In the genomic region with DNA sequence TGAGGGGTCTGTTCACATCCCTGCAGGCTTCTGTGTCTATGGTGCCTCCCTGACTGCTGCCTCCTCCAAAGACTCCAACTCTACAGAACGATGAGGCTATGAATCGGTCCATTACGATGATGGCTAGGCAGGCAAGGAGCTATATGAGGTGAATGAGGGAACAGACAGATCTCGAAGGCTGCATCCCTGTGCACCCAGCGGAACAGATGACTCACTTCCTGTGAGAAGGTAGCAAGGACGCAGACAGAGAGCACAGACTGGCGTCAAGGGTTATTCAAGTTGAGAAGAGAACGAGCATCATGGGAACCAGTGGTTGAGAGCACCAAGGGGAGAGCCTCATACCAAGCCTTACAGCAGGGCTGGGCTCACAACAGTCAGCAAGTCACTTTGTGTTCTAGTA, we compare ENCODE assay signal across 13 mouse cellular contexts. TPM values are rescaled to one million over a fixed set of nuclear protein-coding genes. Genes with fewer than 3 reads are reported as not detected.
DNase-seq lines count a peak whose midpoint lies in the region; ATAC-seq and TF ChIP-seq lines count a peak whose summit lies in the region.
"Had no signal": no experiment of that assay in that cellular context is flagged by ENCODE, and none has a peak within 500 bp of the region (broad histone marks: within the 10 kb centered on the region; RNA-seq: fewer than 3 reads in every experiment).

No protein-coding gene starts in this region.

- WGBS in spleen, adult 2 months: 44% methylated on average over 8 of the region's 8 CpGs
- 77% methylated on average over 8 of the region's 8 CpGs for WGBS in intestine, embryonic 16.5 days
- 91% methylated on average over 8 of the region's 8 CpGs for WGBS in forebrain, embryonic 13.5 days

- no peak overlapping the region for H3K4me2 ChIP-seq in intestine, embryonic 16.5 days (ENCODE audit: low read depth, low read length)
- no peak overlapping the region for H3K4me2 ChIP-seq in forebrain, embryonic 13.5 days
- H3K4me2 ChIP-seq: heart, embryonic 11.5 days; hindbrain, embryonic 13.5 days; limb, embryonic 12.5 days had no signal

- no peaks in the 10 kb centered on the region for H3K9me3 ChIP-seq in intestine, embryonic 16.5 days (ENCODE audit: control insufficient read depth, low read length)
- H3K9me3 ChIP-seq in forebrain, embryonic 13.5 days (replicated peaks): no peaks in the 10 kb centered on the region
- H3K9me3 ChIP-seq: hindbrain, embryonic 13.5 days had no signal

- H3K27me3 ChIP-seq in spleen, adult 2 months (ENCODE audit: control insufficient read depth, insufficient read depth, low read length): no peaks in the 10 kb centered on the region
- H3K27me3 ChIP-seq in intestine, embryonic 16.5 days (replicated peaks; ENCODE audit: control insufficient read depth, insufficient read depth, low read length): no peaks in the 10 kb centered on the region
- no peaks in the 10 kb centered on the region for H3K27me3 ChIP-seq in forebrain, embryonic 13.5 days
- H3K27me3 ChIP-seq: hindbrain, embryonic 13.5 days; limb, embryonic 12.5 days had no signal

- TF ChIP-seq POLR2A in spleen, adult 2 months (IDR thresholded peaks at IDR 0.05; ENCODE audit: low read depth, low read length): no peak

- no peak for TF ChIP-seq CTCF in spleen, adult 2 months (IDR thresholded peaks at IDR 0.05; ENCODE audit: extremely low read depth, insufficient read depth, insufficient read length, insufficient replicate concordance)

- DNase-seq in spleen, adult 2 months (ENCODE audit: low read depth in 1 of 2, low spot score in 2 of 2): peak; percentile 18 to 59
- DNase-seq in spleen, postnatal 10 days (ENCODE audit: low spot score in 2 of 2): no peak
- peak; percentile 28 for DNase-seq in Muller cell, postnatal 12 days (ENCODE audit: inconsistent ontology term)
- no peak for DNase-seq in embryo, embryonic 10.5 days (ENCODE audit: low spot score)

- ATAC-seq in inflammation-experienced regulatory T-cells, adult 6 months: peak; percentile 98
- ATAC-seq in intestine, embryonic 16.5 days: no peak
- ATAC-seq in forebrain, embryonic 13.5 days: no peak

- peaks cover 5% of the 10 kb centered on the region; the same call in 1 of the 2 replicates for H3K4me1 ChIP-seq in spleen, adult 2 months (ENCODE audit: control insufficient read depth, insufficient read depth, insufficient read length)
- H3K4me1 ChIP-seq in intestine, embryonic 16.5 days (ENCODE audit: control insufficient read depth, insufficient read depth, low read length): no peaks in the 10 kb centered on the region; the same call in 1 of the 2 replicates
- peaks cover 6% of the 10 kb centered on the region for H3K4me1 ChIP-seq in forebrain, embryonic 13.5 days
- H3K4me1 ChIP-seq: limb, embryonic 12.5 days had no signal

- no peak overlapping the region for H3K9ac ChIP-seq in intestine, embryonic 16.5 days (ENCODE audit: low read depth, low read length)
- no peak overlapping the region for H3K9ac ChIP-seq in forebrain, embryonic 13.5 days
- H3K9ac ChIP-seq: hindbrain, embryonic 13.5 days; limb, embryonic 12.5 days; liver, postnatal 0 days had no signal

- H3K27ac ChIP-seq in spleen, adult 2 months (ENCODE audit: insufficient read depth, low read length): no peak overlapping the region
- H3K27ac ChIP-seq in intestine, embryonic 16.5 days (ENCODE audit: low read length): no peak overlapping the region
- no peak overlapping the region for H3K27ac ChIP-seq in forebrain, embryonic 13.5 days
- H3K27ac ChIP-seq: hindbrain, embryonic 13.5 days; limb, embryonic 12.5 days; macrophage had no signal

- H3K4me3 ChIP-seq in spleen, adult 2 months (ENCODE audit: extremely low read depth, insufficient read depth, insufficient read length): no peak overlapping the region
- no peak overlapping the region for H3K4me3 ChIP-seq in intestine, embryonic 16.5 days (ENCODE audit: low read length)
- no peak overlapping the region for H3K4me3 ChIP-seq in forebrain, embryonic 13.5 days
- H3K4me3 ChIP-seq: hindbrain, embryonic 13.5 days; limb, embryonic 12.5 days had no signal

- peaks cover 7% of the 10 kb centered on the region for H3K36me3 ChIP-seq in spleen, adult 2 months (ENCODE audit: control insufficient read depth, insufficient read depth, low read length)
- H3K36me3 ChIP-seq in intestine, embryonic 16.5 days (ENCODE audit: control insufficient read depth, insufficient read depth, low read length): no peaks in the 10 kb centered on the region
- H3K36me3 ChIP-seq in forebrain, embryonic 13.5 days (ENCODE audit: poor library complexity, severe bottlenecking): peaks cover 44% of the 10 kb centered on the region

RNA-seq across cellular contexts. Expression of a gene that starts 10.9 kb away (rescaled TPM):
- polyA plus RNA-seq in spleen, adult 2 months (2012; rRNA removed): 12.4 and 14.4 TPM in 2 replicates
- 100 to 1,000 TPM; 116 to 141 (median 139) TPM for polyA plus RNA-seq in inflammation-experienced regulatory T-cells, adult 6 months (2017; shearing (Covaris generic))
- 77.8 and 86.8 TPM in 2 replicates for polyA plus RNA-seq in intestine, embryonic 16.5 days (2015; fragmentation: Nextera tagmentation; extraction: Ambion mirVana)
- polyA plus RNA-seq in forebrain, embryonic 13.5 days (2015; fragmentation: Nextera tagmentation; extraction: Ambion mirVana): 151 and 159 TPM in 2 replicates

RNA-seq across cellular contexts. Expression of a gene that starts 21.6 kb away (rescaled TPM):
- 32.6 and 39.7 TPM in 2 replicates for polyA plus RNA-seq in spleen, adult 2 months (2012; rRNA removed)
- polyA plus RNA-seq in inflammation-experienced regulatory T-cells, adult 6 months (2017; shearing (Covaris generic)): 10 to 100 TPM; 18.2 to 26.5 (median 25.0) TPM
- polyA plus RNA-seq in intestine, embryonic 16.5 days (2015; fragmentation: Nextera tagmentation; extraction: Ambion mirVana): 26.9 and 29.1 TPM in 2 replicates
- polyA plus RNA-seq in forebrain, embryonic 13.5 days (2015; fragmentation: Nextera tagmentation; extraction: Ambion mirVana): 34.9 and 41.2 TPM in 2 replicates

RNA-seq across cellular contexts. Expression of a gene that starts 49.9 kb away (rescaled TPM):
- 9.2 and 9.6 TPM in 2 replicates for polyA plus RNA-seq in spleen, adult 2 months (2012; rRNA removed)
- polyA plus RNA-seq in inflammation-experienced regulatory T-cells, adult 6 months (2017; shearing (Covaris generic)): 10 to 100 TPM; 34.8 to 38.2 (median 36.5) TPM
- polyA plus RNA-seq in intestine, embryonic 16.5 days (2015; fragmentation: Nextera tagmentation; extraction: Ambion mirVana): 45.1 and 49.2 TPM in 2 replicates
- 50.4 and 57.4 TPM in 2 replicates for polyA plus RNA-seq in forebrain, embryonic 13.5 days (2015; fragmentation: Nextera tagmentation; extraction: Ambion mirVana)

RNA-seq across cellular contexts. Expression of a gene that starts 59.2 kb away (rescaled TPM):
- polyA plus RNA-seq in spleen, adult 2 months (2012; rRNA removed): not detected in 2 replicates
- polyA plus RNA-seq in inflammation-experienced regulatory T-cells, adult 6 months (2017; shearing (Covaris generic)): under 1 TPM; 0.07 to 0.20 (median 0.17) TPM
- 0.04 TPM in 1 of 2 replicates, not detected in the other for polyA plus RNA-seq in intestine, embryonic 16.5 days (2015; fragmentation: Nextera tagmentation; extraction: Ambion mirVana)
- 0.05 and 0.08 TPM in 2 replicates for polyA plus RNA-seq in forebrain, embryonic 13.5 days (2015; fragmentation: Nextera tagmentation; extraction: Ambion mirVana)
- polyA plus RNA-seq: kidney, embryonic 16.5 days; macrophage had no signal

Comparison
In these comparisons a context has a peak if more than half of its experiments do, and no peak if none do; other contexts are left out.
1. DNase-seq: peak in spleen, adult 2 months (2 of 2) and Muller cell, postnatal 12 days (single experiment); none in spleen, postnatal 10 days (0 of 2) and embryo, embryonic 10.5 days (single experiment).